Mouse (Mus musculus) myocyte (in vitro differentiated cells): ENCODE data around the gene Zfp655. TPM values are rescaled to one million over a fixed set of nuclear protein-coding genes. Genes with fewer than 3 reads are reported as not detected.
A peak's percentile ranks its signal among the peaks of the same experiment; 100 is the strongest.

Source experiments
- H3K27me3 ChIP-seq: one replicate; pipeline ENCODE4 v1.6.1; 2011; ENCODE audit not compliant: control insufficient read depth, insufficient read depth, insufficient read length
- H3K36me3 ChIP-seq: one replicate; pipeline ENCODE4 v1.6.1; 2011; ENCODE audit not compliant: control insufficient read depth, insufficient read depth
- H3K4me2 ChIP-seq: one replicate; pipeline ENCODE4 v1.6.1; 2011; ENCODE audit warnings: low read depth, control low read depth
- H3K4me3 ChIP-seq: one replicate; pipeline ENCODE4 v1.5.1; 2011; ENCODE audit warnings: mild to moderate bottlenecking, control low read depth, moderate library complexity
- H3K79me2 ChIP-seq: one replicate; pipeline ENCODE4 v1.6.1; 2011; ENCODE audit not compliant: control insufficient read depth, insufficient read depth
- H3ac ChIP-seq: one replicate; pipeline ENCODE4 v1.6.1; 2011; ENCODE audit not compliant: control insufficient read depth, insufficient read length
- CEBPB ChIP-seq: IDR thresholded peaks from 2 replicates; pipeline ENCODE4 v1.6.1; 2011; ENCODE audit warnings: mild to moderate bottlenecking, moderate library complexity; ENCODE audit not compliant: poor library complexity, insufficient read depth, severe bottlenecking
- E2F4 ChIP-seq: IDR thresholded peaks from one replicate; pipeline ENCODE4 v1.6.1; 2011; ENCODE audit warnings: mild to moderate bottlenecking, control low read depth, moderate library complexity; ENCODE audit not compliant: insufficient read depth
- MAX ChIP-seq: IDR thresholded peaks from one replicate; pipeline ENCODE4 v1.6.1; 2011; ENCODE audit warnings: low read depth, mild to moderate bottlenecking, control low read depth
- MYOD1 ChIP-seq, 3 experiments: IDR thresholded peaks; one replicate each; pipeline ENCODE4 v1.6.1; 2011; ENCODE audit warnings: control low read depth in 2 of 3, low read depth in 2 of 3, mild to moderate bottlenecking in 2 of 3, moderate library complexity in 1 of 3; ENCODE audit not compliant: insufficient read length in 2 of 3, control insufficient read depth in 1 of 3
- MYOG ChIP-seq, 3 experiments: IDR thresholded peaks; one replicate each; pipeline ENCODE4 v1.6.1; 2011; ENCODE audit warnings: control low read depth in 2 of 3, low read depth in 2 of 3, mild to moderate bottlenecking in 2 of 3; ENCODE audit not compliant: insufficient read length in 2 of 3, control insufficient read depth in 1 of 3, insufficient read depth in 1 of 3
- POLR2A ChIP-seq: IDR thresholded peaks from one replicate; pipeline ENCODE4 v1.6.1; 2011; ENCODE audit warnings: low read depth, mild to moderate bottlenecking, control low read depth, moderate library complexity; ENCODE audit not compliant: insufficient read length
- POLR2AphosphoS2 ChIP-seq: IDR thresholded peaks from one replicate; pipeline ENCODE4 v1.6.1; 2011; ENCODE audit warnings: low read depth, control low read depth; ENCODE audit not compliant: insufficient read length
- REST ChIP-seq: IDR thresholded peaks from one replicate; pipeline ENCODE4 v1.6.1; 2011; ENCODE audit warnings: mild to moderate bottlenecking, control low read depth, moderate library complexity; ENCODE audit not compliant: insufficient read depth, insufficient read length
- SRF ChIP-seq: IDR thresholded peaks from one replicate; pipeline ENCODE4 v1.6.1; 2011; ENCODE audit warnings: low read depth; ENCODE audit not compliant: control insufficient read depth, insufficient read length
- TCF12 ChIP-seq: IDR thresholded peaks from one replicate; pipeline ENCODE4 v1.6.1; 2011; ENCODE audit warnings: mild to moderate bottlenecking, control low read depth; ENCODE audit not compliant: poor library complexity, insufficient read depth, severe bottlenecking
- TCF3 ChIP-seq: IDR thresholded peaks from one replicate; pipeline ENCODE4 v1.6.1; 2011; ENCODE audit warnings: low read depth, control low read depth; ENCODE audit not compliant: insufficient read length
- USF1 ChIP-seq: IDR thresholded peaks from one replicate; pipeline ENCODE4 v1.6.1; 2011; ENCODE audit warnings: low read depth, mild to moderate bottlenecking, control low read depth, moderate library complexity
- polyA plus RNA-seq: library from polyadenylated mRNA; unstranded; fragments of >200 nt; fragmentation: generic; extraction: Trizol; gene quantifications from one replicate; pipeline ENCODE4 v1.2.1, GENCODE M21; 2012; ENCODE audit warnings: missing spikeins

Gene Zfp655
- polyA plus RNA-seq, 1 experiment = 11.5 TPM

- peaks cover 9% of the 10 kb centered on the region for H3K36me3 ChIP-seq
- H3K4me3 ChIP-seq = peak within 1 kb of the TSS; percentile 96
- no peaks in the 10 kb centered on the region for H3K27me3 ChIP-seq
- TF ChIP-seq MAX = no peak
- peak within 1 kb of the TSS; percentile 96 for H3K4me2 ChIP-seq
- H3ac ChIP-seq = peak within 1 kb of the TSS; percentile 34
- peaks cover 44% of the 10 kb centered on the region for H3K79me2 ChIP-seq
These were observed 39.6 kb upstream of the Zfp655 start, which contains the start of gene Atp5j2 for GRCm38 (mm10) chr5:145191962-145192361. TSS of gene Atp5j2 (minus strand) at chr5:145192062.

GRCm38 (mm10) chr5:145200387-145200786 lies 31.1 kb upstream of the Zfp655 start:
- H3K36me3 ChIP-seq = peaks cover 3% of the 10 kb centered on the region
- TF ChIP-seq E2F4 = no peak
- TF ChIP-seq POLR2AphosphoS2 = no peak
- no peak for TF ChIP-seq MAX
- TF ChIP-seq CEBPB = no peak
- no peaks in the 10 kb centered on the region for H3K79me2 ChIP-seq
- peak overlapping the region; percentile 65 for H3K4me3 ChIP-seq
- no peak overlapping the region for H3ac ChIP-seq
- H3K27me3 ChIP-seq = no peaks in the 10 kb centered on the region
- peak overlapping the region; percentile 77 for H3K4me2 ChIP-seq

- Histone ChIP-seq H3ac (peak within 1 kb of the TSS; percentile 19), H3K79me2 (peaks cover 6% of the 10 kb centered on the region), H3K4me2 (peak within 1 kb of the TSS; percentile 77), H3K27me3 (no peaks in the 10 kb centered on the region), H3K36me3 (no peaks in the 10 kb centered on the region), H3K4me3 (peak within 1 kb of the TSS; percentile 65)
- TF ChIP-seq MYOD1 (IDR thresholded peaks at IDR 0.05; ENCODE audit: control insufficient read depth in 1 of 3, insufficient read length in 2 of 3, low read depth in 2 of 3) (no peak), TCF3 (no peak), POLR2A (peak; percentile 45), MYOG (IDR thresholded peaks at IDR 0.05; ENCODE audit: control insufficient read depth in 1 of 3, insufficient read depth in 1 of 3, insufficient read length in 2 of 3, low read depth in 2 of 3) (no peak), USF1 (no peak)
These were observed 30.1 kb upstream of the Zfp655 start, which contains the start of gene Zkscan14 for GRCm38 (mm10) chr5:145201321-145201991. TSS of gene Zkscan14 (minus strand) at chr5:145201868.

- Histone ChIP-seq H3K36me3 (no peaks in the 10 kb centered on the region), H3ac (no peak overlapping the region), H3K4me2 (no peak overlapping the region), H3K79me2 (peaks cover 6% of the 10 kb centered on the region), H3K4me3 (no peak overlapping the region), H3K27me3 (no peaks in the 10 kb centered on the region)
- no peak for TF ChIP-seq CEBPB
- TF ChIP-seq MYOD1 (IDR thresholded peaks at IDR 0.05; ENCODE audit: control insufficient read depth in 1 of 3, insufficient read length in 2 of 3, low read depth in 2 of 3) = no peak
- TF ChIP-seq USF1 = no peak
- no peak for TF ChIP-seq POLR2A
- TF ChIP-seq MYOG (IDR thresholded peaks at IDR 0.05; ENCODE audit: control insufficient read depth in 1 of 3, insufficient read depth in 1 of 3, insufficient read length in 2 of 3, low read depth in 2 of 3) = no peak
- TF ChIP-seq E2F4 = no peak
- TF ChIP-seq TCF3 = no peak
- no peak for TF ChIP-seq TCF12
- no peak for TF ChIP-seq REST
- TF ChIP-seq POLR2AphosphoS2 = no peak
- TF ChIP-seq MAX = no peak
- no peak for TF ChIP-seq SRF
These were observed 29.1 kb upstream of the Zfp655 start for GRCm38 (mm10) chr5:145202446-145202845.

GRCm38 (mm10) chr5:145203936-145204691 lies 27.4 kb upstream of the Zfp655 start, which contains the start of gene Zkscan5:
TSS of gene Zkscan5 (plus strand) at chr5:145204562.
- peak; percentile 41 for TF ChIP-seq POLR2A
- no peak for TF ChIP-seq CEBPB
- no peak for TF ChIP-seq TCF12
- peak; percentile 40 for TF ChIP-seq SRF
- peak; percentile 60 for TF ChIP-seq POLR2AphosphoS2
- no peaks in the 10 kb centered on the region for H3K36me3 ChIP-seq
- peak within 1 kb of the TSS; percentile 44 for H3K4me3 ChIP-seq
- no peaks in the 10 kb centered on the region for H3K27me3 ChIP-seq
- H3ac ChIP-seq = peak within 1 kb of the TSS; percentile 34
- H3K79me2 ChIP-seq = peaks cover 6% of the 10 kb centered on the region
- peak within 1 kb of the TSS; percentile 91 for H3K4me2 ChIP-seq
